Mouse (Mus musculus) lung, adult 2 months (tissue): ENCODE results near the gene Prkce.

Experiments
- CTCF ChIP-seq: fragments of 200-500 bp; IDR thresholded peaks from 2 replicates; pipeline ENCODE4 v1.5.1; 2011; ENCODE audit warnings: mild to moderate bottlenecking, low read length, control low read depth; ENCODE audit not compliant: insufficient read depth
- POLR2A ChIP-seq: fragments of 200-500 bp; IDR thresholded peaks from 2 replicates; pipeline ENCODE4 v1.6.1; 2011; ENCODE audit warnings: low read depth, mild to moderate bottlenecking, control low read depth, low read length, borderline replicate concordance; ENCODE audit errors: extremely low read depth

- TF ChIP-seq CTCF, result peak; percentile 19; the same call in 1 of the 2 replicates
- no peak for TF ChIP-seq POLR2A
Measured at GRCm38 (mm10) chr17:86183788-86184187, 16.2 kb downstream of the Prkce start.
